ENCODE assay signal across 18 mouse cellular contexts in the genomic region with DNA sequence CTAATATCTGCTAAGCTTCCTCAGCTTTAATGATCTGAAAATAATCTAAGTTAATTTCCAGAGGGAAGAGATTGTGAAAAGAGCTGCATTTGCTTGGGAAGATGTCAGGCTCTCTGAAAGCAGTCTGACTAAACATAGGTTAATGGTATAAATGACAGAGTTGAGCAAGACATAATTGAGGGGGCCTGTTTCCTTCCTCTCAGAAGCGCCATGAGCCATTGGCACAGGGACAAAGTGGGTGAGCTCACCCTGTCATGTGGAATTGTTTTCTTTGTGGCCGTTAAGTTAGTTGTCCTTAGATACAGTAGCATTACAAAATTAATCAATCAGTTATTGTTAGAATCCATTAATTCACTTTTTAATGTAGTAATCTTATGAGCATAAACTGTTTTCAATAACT.
A peak's percentile ranks its signal among the peaks of the same experiment; 100 is the strongest.
DNase-seq lines count a peak whose midpoint lies in the region; ATAC-seq and TF ChIP-seq lines count a peak whose summit lies in the region.
"Had no signal": no experiment of that assay in that cellular context is flagged by ENCODE, and none has a peak within 500 bp of the region (broad histone marks: within the 10 kb centered on the region; RNA-seq: fewer than 3 reads in every experiment).

No protein-coding gene starts in this region.

- H3K36me3 ChIP-seq in lung, embryonic 14.5 days (ENCODE audit: insufficient read depth), result no peaks in the 10 kb centered on the region
- H3K36me3 ChIP-seq in hindbrain, embryonic 14.5 days (replicated peaks; ENCODE audit: control insufficient read depth, insufficient read depth), result no peaks in the 10 kb centered on the region
- H3K36me3 ChIP-seq: limb, embryonic 15.5 days; liver, embryonic 15.5 days; midbrain, embryonic 12.5 days had no signal

- DNase-seq in cerebellum, postnatal 14 days, result peak; percentile 42 to 51
- DNase-seq in cerebellum, adult 18-20 months, result no peak
- peak; percentile 47 for DNase-seq in lung, embryonic 14.5 days
- no peak for DNase-seq in lung, postnatal 25 days (ENCODE audit: low spot score)
- DNase-seq in brain, adult 2 months (ENCODE audit: low read depth, low spot score), result peak; percentile 24
- DNase-seq in hindbrain, embryonic 14.5 days (ENCODE audit: low spot score), result no peak
- DNase-seq: cerebellum, postnatal 25 days; gastrocnemius, postnatal 10 days; heart, adult 2 months; kidney, adult 11 months; right cerebral cortex, adult 18-20 months; thymus, postnatal 14 days had no signal

- ATAC-seq in lung, embryonic 14.5 days (ENCODE audit: insufficient read depth), result no peak
- ATAC-seq in granulocyte monocyte progenitor cell, adult 5-6 weeks (replicated peaks; ENCODE audit: poor library complexity, severe bottlenecking), result peak; percentile 88
- ATAC-seq in hindbrain, embryonic 14.5 days (ENCODE audit: low FRiP score), result no peak
- ATAC-seq: hindbrain, postnatal 0 days had no signal

- H3K9ac ChIP-seq in lung, embryonic 14.5 days, result no peak overlapping the region
- no peak overlapping the region for H3K9ac ChIP-seq in hindbrain, embryonic 14.5 days
- H3K9ac ChIP-seq: limb, embryonic 15.5 days; liver, embryonic 15.5 days; midbrain, embryonic 12.5 days had no signal

- no peaks in the 10 kb centered on the region for H3K27me3 ChIP-seq in lung, embryonic 14.5 days (ENCODE audit: insufficient read depth, low read length)
- H3K27me3 ChIP-seq in hindbrain, embryonic 14.5 days (ENCODE audit: control insufficient read depth, insufficient read depth, low read length), result no peaks in the 10 kb centered on the region
- H3K27me3 ChIP-seq: limb, embryonic 15.5 days; liver, embryonic 15.5 days; midbrain, embryonic 12.5 days had no signal

- TF ChIP-seq CTCF in lung, embryonic 14.5 days (IDR thresholded peaks at IDR 0.05; ENCODE audit: low read depth), result no peak

- 44% methylated on average over 2 of the region's 2 CpGs for whole genome bisulfite sequencing in lung, embryonic 14.5 days
- WGBS in hindbrain, embryonic 14.5 days, result 67% methylated on average over 2 of the region's 2 CpGs

- H3K4me3 ChIP-seq in lung, embryonic 14.5 days (ENCODE audit: low read depth, low read length), result no peak overlapping the region
- no peak overlapping the region for H3K4me3 ChIP-seq in hindbrain, embryonic 14.5 days (replicated peaks; ENCODE audit: low read length)
- H3K4me3 ChIP-seq: erythroblast, embryonic 14.5 days; heart, adult 2 months; limb, embryonic 15.5 days; liver, embryonic 15.5 days; midbrain, embryonic 12.5 days had no signal

- H3K9me3 ChIP-seq in lung, embryonic 14.5 days (ENCODE audit: low read depth, low read length), result no peaks in the 10 kb centered on the region
- H3K9me3 ChIP-seq in hindbrain, embryonic 14.5 days (ENCODE audit: control insufficient read depth, low read length), result no peaks in the 10 kb centered on the region
- H3K9me3 ChIP-seq: limb, embryonic 15.5 days; liver, embryonic 15.5 days; midbrain, embryonic 12.5 days had no signal

- H3K4me1 ChIP-seq in lung, embryonic 14.5 days (ENCODE audit: insufficient read depth), result no peaks in the 10 kb centered on the region
- 0 out of 2 replicates have a peak, but pooled peaks cover 7% of the 10 kb centered on the region for H3K4me1 ChIP-seq in hindbrain, embryonic 14.5 days (replicated peaks; ENCODE audit: control insufficient read depth, insufficient read depth, low read length)
- H3K4me1 ChIP-seq: limb, embryonic 15.5 days; liver, embryonic 15.5 days had no signal

- no peak overlapping the region for H3K27ac ChIP-seq in lung, embryonic 14.5 days (ENCODE audit: low read depth)
- H3K27ac ChIP-seq in hindbrain, embryonic 14.5 days, result no peak overlapping the region
- H3K27ac ChIP-seq: heart, adult 2 months; hindbrain, postnatal 0 days; limb, embryonic 15.5 days; liver, embryonic 15.5 days; midbrain, embryonic 12.5 days had no signal

- no peak overlapping the region for H3K4me2 ChIP-seq in lung, embryonic 14.5 days
- no peak overlapping the region for H3K4me2 ChIP-seq in hindbrain, embryonic 14.5 days (replicated peaks)
- H3K4me2 ChIP-seq: limb, embryonic 15.5 days; liver, embryonic 15.5 days; midbrain, embryonic 12.5 days had no signal

Comparison
In these comparisons a context has a peak if more than half of its experiments do, and no peak if none do; other contexts are left out.
1. DNase-seq: peak in cerebellum, postnatal 14 days (2 of 2), lung, embryonic 14.5 days (single experiment) and brain, adult 2 months (single experiment); none in cerebellum, adult 18-20 months (0 of 2), lung, postnatal 25 days (single experiment) and hindbrain, embryonic 14.5 days (single experiment).